Mouse (Mus musculus): Measurements from ENCODE around the gene Cul4a. TPM values are rescaled to one million over a fixed set of nuclear protein-coding genes. Genes with fewer than 3 reads are reported as not detected.
"Not testable (repeated sequence)": the region's sequence is repeated elsewhere in the genome, so short reads cannot be mapped to it uniquely, and the experiment has no call there.

The Cul4a gene
- total RNA-seq (2022): 100 to 1,000 TPM; 160 to 191 (median 169) TPM

DNA sequence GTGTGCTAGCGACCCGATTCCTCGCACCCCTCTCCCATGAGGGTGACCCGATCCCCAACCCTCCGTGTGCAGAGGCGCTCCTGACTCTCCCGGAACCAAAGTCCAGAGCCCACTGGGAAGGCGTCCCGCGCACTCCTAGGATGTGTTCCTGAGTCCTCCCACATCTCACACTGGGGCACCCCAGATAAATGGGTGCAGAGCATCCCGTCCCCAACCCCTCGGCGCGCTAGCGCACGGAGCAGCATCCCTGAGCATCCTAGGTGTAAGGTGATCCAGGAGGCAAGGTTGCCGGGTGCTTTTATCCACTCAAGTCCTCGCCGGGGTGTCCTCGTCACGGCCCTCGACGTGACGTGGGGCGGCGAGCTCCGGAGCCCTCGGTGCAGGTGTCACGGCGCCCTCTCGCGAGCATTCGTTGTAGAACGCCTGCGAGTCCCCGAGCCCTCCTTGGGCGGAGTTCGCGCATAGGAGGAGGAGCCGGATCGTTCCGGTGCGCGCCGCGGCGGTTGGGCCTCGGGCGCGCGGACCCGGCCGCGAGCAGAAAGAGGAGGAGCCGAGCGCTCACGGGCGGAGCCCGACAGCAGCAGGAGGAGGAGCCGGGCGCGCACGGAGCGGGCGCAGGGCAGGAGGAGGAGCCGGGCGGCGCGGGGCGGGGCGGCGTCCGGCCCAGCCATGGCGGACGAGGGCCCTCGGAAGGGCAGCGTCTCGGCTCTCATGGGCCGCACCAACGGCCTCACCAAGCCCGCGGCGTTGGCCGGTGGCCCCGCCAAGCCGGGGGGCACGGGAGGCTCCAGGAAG lies at the start of gene Cul4a, which contains the start of gene Pcid2:
Gene Cul4a, plus strand, starts transcription at position 535 of the 795 bp plus-strand sequence.
Gene Pcid2, minus strand, starts transcription at position 373 of the 795 bp plus-strand sequence.
- peak; percentile 94 for DNase-seq

GRCm38 (mm10) chr8:13057351-13057750 lies 48.1 kb upstream of the Cul4a start:
- no peak for DNase-seq

DNA sequence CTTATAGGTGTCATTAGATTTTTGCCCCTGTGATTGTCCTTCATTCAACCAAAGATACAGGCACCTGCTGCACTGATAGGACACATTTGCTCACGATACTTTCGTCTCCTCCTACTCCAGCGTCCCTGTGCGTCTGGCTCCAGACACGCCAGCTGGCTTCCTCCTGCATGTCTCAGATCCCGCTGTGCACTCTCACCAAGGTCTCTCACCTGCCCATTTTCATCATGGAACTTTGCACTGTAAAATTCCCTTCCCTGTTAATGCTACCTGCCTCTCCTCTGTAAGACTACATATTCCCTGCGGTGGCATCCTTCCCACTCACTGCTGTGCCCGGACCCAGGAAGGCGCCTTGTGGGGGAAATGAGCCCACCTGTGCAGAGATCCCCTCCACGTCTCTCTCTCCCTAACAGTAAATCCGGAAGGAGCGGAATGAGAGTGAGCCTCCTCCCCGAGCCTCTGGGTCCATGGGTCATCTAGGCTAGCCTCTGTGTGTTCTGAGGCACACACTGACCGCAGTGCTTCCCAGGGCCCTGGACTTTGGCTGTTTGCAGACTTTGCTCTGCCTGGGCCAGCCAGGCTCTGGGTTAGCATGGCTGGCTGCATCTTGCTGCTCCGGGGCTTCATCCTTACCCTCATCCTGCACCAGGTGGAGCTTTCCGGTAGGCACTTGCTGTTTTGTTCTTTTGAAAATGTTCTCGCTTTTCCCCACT lies 44.8 kb upstream of the Cul4a start, which contains the start of gene Proz:
Gene Proz, plus strand, starts transcription at position 474 of the 710 bp plus-strand sequence.
- DNase-seq: no peak

GRCm38 (mm10) chr8:13063112-13063511 lies 42.3 kb upstream of the Cul4a start:
- no peak for DNase-seq

DNA sequence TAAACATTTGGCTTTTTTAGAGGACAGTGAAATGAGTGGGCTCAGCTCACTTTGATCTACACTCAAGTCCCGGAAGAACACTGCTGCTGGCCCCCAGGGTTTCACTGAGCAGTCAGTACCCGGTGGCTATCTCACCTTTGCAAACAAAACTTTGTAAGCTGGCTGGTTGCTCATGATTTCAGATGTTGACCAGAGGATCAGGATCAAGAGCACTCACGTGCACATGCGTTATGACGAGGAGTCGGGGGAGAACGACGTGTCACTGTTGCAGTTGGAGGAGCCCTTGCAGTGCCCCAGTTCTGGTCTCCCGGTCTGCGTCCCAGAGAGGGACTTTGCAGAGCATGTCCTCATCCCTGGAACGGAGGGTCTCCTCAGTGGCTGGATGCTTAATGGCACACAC lies 32.2 kb upstream of the Cul4a start:
- no peak for DNase-seq

GRCm38 (mm10) chr8:13075044-13075443 lies 30.4 kb upstream of the Cul4a start:
- no peak for DNase-seq

DNA sequence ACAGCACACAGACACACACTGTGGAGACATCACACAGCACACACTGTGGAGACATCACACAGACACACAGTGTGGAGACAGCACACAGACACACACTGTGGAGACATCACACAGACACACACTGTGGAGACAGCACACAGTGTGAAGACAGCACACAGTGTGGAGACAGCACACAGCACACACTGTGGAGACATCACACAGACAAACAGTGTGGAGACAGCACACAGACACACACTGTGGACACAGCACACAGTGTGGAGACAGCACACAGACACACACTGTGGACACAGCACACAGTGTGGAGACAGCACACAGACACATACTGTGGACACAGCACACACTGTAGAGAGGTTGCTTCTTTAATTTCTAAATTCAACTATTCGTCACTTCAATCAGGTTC lies 29.8 kb upstream of the Cul4a start:
- not testable (repeated sequence) for DNase-seq

DNA sequence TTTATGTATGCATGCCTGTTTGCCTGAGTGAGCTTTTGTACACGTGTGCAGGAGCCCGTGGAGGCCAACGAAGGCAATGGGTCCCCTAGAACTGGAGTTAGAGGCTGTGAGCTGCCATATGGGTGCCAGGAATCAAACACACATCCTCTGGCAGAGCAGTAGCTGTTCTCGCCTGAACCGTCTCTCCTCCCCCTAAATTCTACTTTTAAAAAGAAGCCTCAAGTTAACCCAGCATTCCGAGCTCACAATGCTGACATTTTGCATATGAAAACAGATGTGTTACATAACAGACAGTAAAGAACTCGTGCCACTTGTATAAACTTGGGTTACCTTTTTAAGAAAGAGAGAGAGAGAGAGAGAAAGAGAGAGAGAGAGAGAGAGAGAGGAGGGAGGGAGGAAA lies 27.9 kb upstream of the Cul4a start:
- no peak for DNase-seq

DNA sequence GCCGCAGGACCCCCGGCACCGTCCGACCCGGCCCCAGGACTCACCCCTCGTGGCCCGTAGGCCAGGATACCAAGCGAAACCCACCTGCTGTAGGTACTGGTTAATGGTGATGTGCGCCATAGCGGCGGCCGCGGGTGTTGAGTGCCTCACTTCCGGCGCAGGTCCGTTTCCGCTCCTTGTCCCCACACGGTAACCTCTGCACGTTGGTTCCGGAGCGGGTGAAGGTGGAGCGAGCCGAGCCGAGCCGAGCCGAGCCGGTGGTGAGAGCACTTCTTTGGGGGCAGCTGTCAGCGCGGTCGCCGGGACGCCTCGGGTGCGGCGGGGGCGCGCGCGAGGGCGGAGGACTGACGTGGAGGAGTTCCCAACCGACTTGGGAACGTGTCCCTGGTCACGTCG lies 732 bp upstream of the Cul4a start:
- peak; percentile 81 for DNase-seq

GRCm38 (mm10) chr8:13105908-13106551 lies 609 bp downstream of the Cul4a start:
- DNase-seq: peak; percentile 56

DNA sequence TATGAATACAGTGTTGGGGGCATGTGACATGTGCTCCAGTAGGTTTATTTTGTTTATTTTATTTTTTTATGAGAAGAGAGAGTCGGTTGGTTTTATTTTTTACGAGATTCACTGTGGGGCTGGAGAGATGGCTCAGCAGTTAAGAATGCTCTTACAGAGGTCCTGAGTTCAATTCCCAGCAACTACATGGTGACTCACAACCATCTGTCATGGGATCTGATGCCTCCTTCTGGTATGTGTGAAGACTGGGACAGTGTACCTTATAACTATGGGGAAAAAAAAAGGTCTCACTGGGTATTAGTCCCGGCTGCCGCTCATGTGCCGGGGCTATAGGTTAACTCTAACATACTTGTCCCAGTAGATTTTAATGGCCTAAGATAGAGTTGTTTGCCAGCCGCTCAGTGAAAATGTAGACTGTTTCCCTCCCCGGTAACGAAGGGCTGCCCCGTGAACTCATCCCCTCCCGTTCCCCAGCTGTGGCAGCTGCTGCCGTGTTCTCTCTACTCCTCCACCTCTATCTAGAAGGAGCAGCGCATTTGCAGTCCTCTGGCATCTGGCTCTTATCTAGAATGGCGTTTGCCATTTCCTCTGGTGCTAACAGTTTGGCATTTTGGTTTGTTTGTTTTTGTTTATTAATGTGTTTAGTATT lies 2.7 kb downstream of the Cul4a start:
- no peak for DNase-seq

GRCm38 (mm10) chr8:13108967-13109366 lies 3.5 kb downstream of the Cul4a start:
- no peak for DNase-seq

GRCm38 (mm10) chr8:13109416-13109960 lies 4.1 kb downstream of the Cul4a start:
- DNase-seq: peak; percentile 63

DNA sequence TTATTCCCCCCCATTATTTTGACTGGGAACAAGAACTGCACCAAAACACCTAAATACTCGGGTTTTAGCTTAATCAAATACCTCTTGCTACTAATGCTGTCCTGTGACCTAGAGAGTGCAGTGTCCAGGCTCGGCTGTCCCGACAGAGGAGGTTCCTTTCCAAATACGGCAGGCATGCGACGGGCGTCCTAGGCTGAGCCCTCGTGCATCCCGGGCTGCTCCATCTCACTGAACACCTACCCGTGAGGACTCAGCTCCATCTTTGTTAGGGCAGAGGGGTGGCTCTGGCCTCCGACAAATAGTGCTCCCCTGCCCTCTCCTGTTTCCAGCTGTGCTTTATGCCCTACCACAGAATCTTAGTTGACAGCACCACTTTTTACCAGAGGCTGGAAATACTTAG lies 6.5 kb downstream of the Cul4a start:
- DNase-seq: no peak

DNA sequence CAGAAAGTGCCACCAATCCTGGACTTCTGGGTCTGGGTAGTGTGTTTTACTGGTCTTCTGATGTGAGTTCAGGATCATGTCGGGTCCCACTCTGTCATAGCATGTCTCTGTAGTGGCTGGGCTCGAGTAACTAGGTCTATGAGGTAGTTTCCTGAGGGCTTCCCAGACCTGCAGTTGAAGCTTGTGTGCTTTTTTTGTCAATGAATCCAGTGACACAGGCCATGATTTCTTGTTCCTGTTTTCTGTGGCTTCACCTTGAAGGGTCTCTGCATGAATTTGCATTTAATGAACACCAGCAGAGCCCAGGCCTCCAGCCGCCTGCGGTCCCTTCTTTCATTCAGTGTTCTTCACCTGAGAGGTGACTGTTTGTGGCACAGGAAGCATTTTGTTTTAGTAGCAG lies 7.8 kb downstream of the Cul4a start:
- DNase-seq: no peak

DNA sequence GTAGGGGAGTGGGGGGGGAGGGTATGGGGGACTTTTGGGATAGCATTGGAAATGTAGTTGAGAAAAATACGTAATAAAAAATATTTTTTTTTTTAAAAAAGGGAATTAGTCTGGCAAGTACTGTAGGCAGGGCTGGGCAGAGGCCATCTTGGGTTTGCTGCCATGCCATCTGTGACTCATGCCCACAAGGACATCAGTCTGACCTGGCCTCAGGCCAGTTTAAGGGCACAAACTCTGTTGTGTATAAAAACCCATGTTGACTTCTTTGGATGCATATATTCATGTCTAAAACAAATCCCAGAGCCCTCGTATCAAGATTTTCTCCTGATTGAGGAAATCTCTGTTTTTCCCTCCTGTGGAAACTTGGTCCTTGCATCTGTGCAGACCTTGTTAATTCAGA lies 11.7 kb downstream of the Cul4a start:
- peak; percentile 80 for DNase-seq

- no peak for DNase-seq
Measured at GRCm38 (mm10) chr8:13118516-13118915, 13.1 kb downstream of the Cul4a start.

- DNase-seq: no peak
Measured at GRCm38 (mm10) chr8:13120882-13121665, 15.7 kb downstream of the Cul4a start.

DNA sequence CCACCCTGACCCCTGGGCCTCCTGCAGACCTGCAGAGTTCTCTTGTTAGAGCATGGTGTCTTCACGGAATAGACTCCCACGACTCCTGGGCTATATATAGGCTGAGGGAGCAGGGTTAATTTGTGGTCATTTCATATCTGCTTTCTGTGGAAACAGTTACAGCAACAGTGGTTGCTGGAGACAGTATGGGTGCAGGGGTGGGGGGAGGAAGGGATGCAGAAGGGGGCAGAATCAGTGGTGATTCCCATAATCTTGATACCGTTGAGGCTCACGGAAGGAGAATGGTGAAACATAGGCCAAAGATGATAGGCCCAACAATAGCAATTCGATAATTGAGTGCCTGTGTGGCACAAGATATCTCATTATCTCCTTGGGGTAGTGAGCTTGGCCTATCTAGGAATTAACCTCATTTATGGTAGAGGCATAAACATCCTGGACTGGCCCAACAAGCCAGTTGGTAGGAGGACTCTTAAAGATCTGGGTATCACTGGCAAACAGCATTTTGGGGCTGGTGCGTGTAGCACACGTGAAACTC lies 17.5 kb downstream of the Cul4a start:
- no peak for DNase-seq

GRCm38 (mm10) chr8:13124897-13125296 lies 19.5 kb downstream of the Cul4a start:
- no peak for DNase-seq

- not testable (repeated sequence) for DNase-seq
Measured at GRCm38 (mm10) chr8:13132220-13132619, 26.8 kb downstream of the Cul4a start.

Measured in adrenal gland, adult 8-10 months (tissue).